Mouse (Mus musculus) MEL (cell line): ENCODE data around the gene Ddx4. TPM values are rescaled to one million over a fixed set of nuclear protein-coding genes. Genes with fewer than 3 reads are reported as not detected.
A peak's percentile ranks its signal among the peaks of the same experiment; 100 is the strongest.

Experiments
- DNase-seq: peaks from one replicate; pipeline ENCODE4 v3.0.0; 2011; ENCODE audit warnings: low read depth, low spot score
- H3K27ac ChIP-seq: 2 replicates; pipeline ENCODE4 v1.5.1; 2012; ENCODE audit warnings: low read depth, mild to moderate bottlenecking, control low read depth, low read length, moderate library complexity; ENCODE audit not compliant: control insufficient read depth
- H3K27me3 ChIP-seq, 2 experiments: fragments of 150-350 bp in 1 of 2; sonication (generic) in 1 of 2; 2 replicates each; pipeline ENCODE4 v1.6.1; 2012; ENCODE audit warnings: low read length in 2 of 2, mild to moderate bottlenecking in 2 of 2, improper control_type of control experiment in 1 of 2, moderate library complexity in 1 of 2; ENCODE audit not compliant: insufficient read depth in 2 of 2, control insufficient read depth in 1 of 2
- H3K36me3 ChIP-seq, 2 experiments: 2 replicates each; pipeline ENCODE4 v1.6.1; 2012 to 2014; ENCODE audit warnings: low read length in 2 of 2, improper control_type of control experiment in 1 of 2, inconsistent platforms in 1 of 2, mild to moderate bottlenecking in 1 of 2; ENCODE audit not compliant: insufficient read depth in 2 of 2, control insufficient read depth in 1 of 2
- H3K4me1 ChIP-seq, 2 experiments: fragments of 150-350 bp in 1 of 2; sonication (generic) in 1 of 2; 2 replicates each; pipeline ENCODE4 v1.6.1; 2012; ENCODE audit warnings: low read length in 2 of 2, improper control_type of control experiment in 1 of 2, mild to moderate bottlenecking in 1 of 2; ENCODE audit not compliant: insufficient read depth in 2 of 2, control insufficient read depth in 1 of 2
- H3K4me3 ChIP-seq, 2 experiments: fragments of 150-350 bp in 1 of 2; sonication (generic) in 1 of 2; 2 replicates each; pipeline ENCODE4 v1.5.1; 2012; ENCODE audit warnings: low read depth in 2 of 2, low read length in 2 of 2, mild to moderate bottlenecking in 2 of 2, moderate library complexity in 2 of 2, control low read depth in 1 of 2, improper control_type of control experiment in 1 of 2; ENCODE audit not compliant: control insufficient read depth in 1 of 2, insufficient read depth in 1 of 2
- H3K79me2 ChIP-seq: 2 replicates; pipeline ENCODE4 v1.6.1; 2012; ENCODE audit warnings: mild to moderate bottlenecking, low read length, moderate library complexity; ENCODE audit not compliant: control insufficient read depth, poor library complexity, insufficient read depth
- H3K9ac ChIP-seq: 2 replicates; pipeline ENCODE4 v1.6.1; 2012; ENCODE audit warnings: low read depth, mild to moderate bottlenecking, control low read depth, low read length, moderate library complexity; ENCODE audit not compliant: control insufficient read depth, poor library complexity, severe bottlenecking
- H3K9me3 ChIP-seq: fragments of 150-350 bp; sonication (generic); replicated peaks from 2 replicates; pipeline ENCODE4 v1.6.1; 2012; ENCODE audit warnings: mild to moderate bottlenecking, low read length, improper control_type of control experiment, moderate library complexity; ENCODE audit not compliant: insufficient read depth
- ELF1 ChIP-seq: IDR thresholded peaks from 2 replicates; pipeline ENCODE4 v1.6.1; 2014; ENCODE audit warnings: low read depth, mild to moderate bottlenecking, inconsistent platforms, low read length, improper control_type of control experiment, moderate library complexity
- JUND ChIP-seq: IDR thresholded peaks from 2 replicates; pipeline ENCODE4 v1.6.1; 2011; ENCODE audit warnings: low read depth, mild to moderate bottlenecking, improper control_type of control experiment, low read length
- MEF2A ChIP-seq: IDR thresholded peaks from 2 replicates; pipeline ENCODE4 v1.6.1; 2014; ENCODE audit warnings: low read depth, mild to moderate bottlenecking, inconsistent platforms, low read length, improper control_type of control experiment; ENCODE audit not compliant: poor library complexity, insufficient replicate concordance, severe bottlenecking; ENCODE audit errors: extremely low read depth
- MXI1 ChIP-seq: IDR thresholded peaks from 2 replicates; pipeline ENCODE4 v1.6.1; 2011; ENCODE audit warnings: mild to moderate bottlenecking, low read depth, low read length, improper control_type of control experiment
- MYB ChIP-seq: IDR thresholded peaks from 2 replicates; pipeline ENCODE4 v1.6.1; 2011; ENCODE audit warnings: mild to moderate bottlenecking, low read depth, low read length, improper control_type of control experiment
- NELFE ChIP-seq: IDR thresholded peaks from 2 replicates; pipeline ENCODE4 v1.6.1; 2011; ENCODE audit warnings: low read depth, low read length, improper control_type of control experiment
- POLR2A ChIP-seq, 2 experiments: IDR thresholded peaks; 2 replicates each; pipeline ENCODE4 v1.6.1; 2011 to 2012; ENCODE audit warnings: low read length in 2 of 2, mild to moderate bottlenecking in 2 of 2, control low read depth in 1 of 2, improper control_type of control experiment in 1 of 2, low read depth in 1 of 2, moderate library complexity in 1 of 2; ENCODE audit not compliant: control insufficient read depth in 1 of 2, insufficient read depth in 1 of 2, poor library complexity in 1 of 2
- SIN3A ChIP-seq: IDR thresholded peaks from 2 replicates; pipeline ENCODE4 v1.6.1; 2012; ENCODE audit warnings: low read length, improper control_type of control experiment, inconsistent platforms
- TCF12 ChIP-seq: IDR thresholded peaks from 2 replicates; pipeline ENCODE4 v1.6.1; 2014; ENCODE audit warnings: low read depth, mild to moderate bottlenecking, inconsistent platforms, low read length, improper control_type of control experiment, moderate library complexity
- UBTF ChIP-seq: IDR thresholded peaks from 2 replicates; pipeline ENCODE4 v1.6.1; 2012; ENCODE audit warnings: low read depth, mild to moderate bottlenecking, inconsistent platforms, low read length, improper control_type of control experiment, moderate library complexity, borderline replicate concordance; ENCODE audit not compliant: insufficient read depth
- USF1 ChIP-seq: IDR thresholded peaks from 2 replicates; pipeline ENCODE4 v1.6.1; 2014; ENCODE audit warnings: low read depth, mild to moderate bottlenecking, inconsistent platforms, low read length, improper control_type of control experiment, moderate library complexity
- USF2 ChIP-seq, 2 experiments: IDR thresholded peaks; 2 replicates each; pipeline ENCODE4 v1.6.1; 2011 to 2012; ENCODE audit warnings: improper control_type of control experiment in 2 of 2, low read length in 2 of 2, borderline replicate concordance in 1 of 2, inconsistent platforms in 1 of 2, low read depth in 1 of 2, mild to moderate bottlenecking in 1 of 2; ENCODE audit not compliant: insufficient read depth in 1 of 2
- ZKSCAN1 ChIP-seq: IDR thresholded peaks from 2 replicates; pipeline ENCODE4 v1.6.1; 2012; ENCODE audit warnings: low read depth, mild to moderate bottlenecking, inconsistent platforms, low read length, improper control_type of control experiment, moderate library complexity
- ZMIZ1 ChIP-seq: IDR thresholded peaks from 2 replicates; pipeline ENCODE4 v1.6.1; 2012; ENCODE audit warnings: low read depth, mild to moderate bottlenecking, inconsistent platforms, low read length, improper control_type of control experiment, moderate library complexity
- ZNF384 ChIP-seq: IDR thresholded peaks from 2 replicates; pipeline ENCODE4 v1.6.1; 2012; ENCODE audit warnings: low read depth, mild to moderate bottlenecking, inconsistent platforms, low read length, improper control_type of control experiment
- polyA plus RNA-seq, 2 experiments: library from polyadenylated mRNA; stranded (reverse) in 1 of 2; unstranded in 1 of 2; fragments of >175 nt in 1 of 2; fragments of >200 nt in 1 of 2; gene quantifications; 2 replicates each; pipeline versions ENCODE4 v1.2.1 to v1.2.4; 2012; ENCODE audit warnings: low replicate concordance in 2 of 2, low read depth in 1 of 2; ENCODE audit not compliant: insufficient read length in 2 of 2, insufficient read depth in 1 of 2, missing spikeins in 1 of 2
- total RNA-seq: library from RNA; depleted of rRNA; stranded (reverse); fragments of 300-350 nt; gene quantifications from 2 replicates; pipeline ENCODE4 v1.2.3, GENCODE M21; 2012

The Ddx4 gene
- total and polyA plus RNA-seq, 3 experiments: 0.31 to 1.3 TPM; not detected in 1

- no peaks in the 10 kb centered on the region for H3K79me2 ChIP-seq
- TF ChIP-seq UBTF (no peak), MYB (no peak), NELFE (no peak), USF2 (IDR thresholded peaks at IDR 0.05; ENCODE audit: borderline replicate concordance in 1 of 2, insufficient read depth in 1 of 2, low read depth in 1 of 2, low read length in 2 of 2) (no peak)
- H3K36me3 ChIP-seq: peaks cover 8 to 19% of the 10 kb centered on the region in 2 experiments; a peak in 3 of 4 replicates
- H3K27me3 ChIP-seq: no peaks in the 10 kb centered on the region
- H3K4me1 ChIP-seq: peaks cover 5 to 13% of the 10 kb centered on the region in 2 experiments
- DNase-seq: no peak
- H3K27ac ChIP-seq: no peak overlapping the region
- no peak overlapping the region for H3K4me3 ChIP-seq
- no peak overlapping the region for H3K9ac ChIP-seq
- no peaks in the 10 kb centered on the region for H3K9me3 ChIP-seq
Observed at GRCm38 (mm10) chr13:112671708-112672107, 19.4 kb upstream of the Ddx4 start.

DNA sequence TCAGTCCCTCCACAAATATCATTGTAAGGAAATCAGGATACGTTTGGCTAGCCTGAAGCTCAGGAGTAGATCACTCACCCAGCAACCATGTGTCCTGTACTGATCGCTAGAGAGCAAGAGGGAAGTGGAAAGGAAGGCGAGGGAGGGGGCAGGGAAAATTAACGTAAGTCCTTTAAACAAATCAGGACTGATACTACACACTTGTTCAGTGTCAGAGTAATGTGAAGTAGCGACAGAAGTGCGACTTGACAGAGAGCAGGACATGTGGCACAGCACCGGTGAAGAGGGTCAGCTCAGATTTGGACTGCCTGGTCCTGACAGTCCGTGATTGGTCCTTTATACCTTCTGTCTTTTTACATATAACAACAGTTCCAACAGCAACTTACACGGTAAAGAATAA lies 14.9 kb upstream of the Ddx4 start:
- DNase-seq: no peak
- Histone ChIP-seq H3K9me3 (no peaks in the 10 kb centered on the region), H3K27me3 (no peaks in the 10 kb centered on the region), H3K4me1 (peaks cover 0 to 6% of the 10 kb centered on the region in 2 experiments; a peak in 3 of 4 replicates), H3K36me3 (peaks cover 4 to 7% of the 10 kb centered on the region in 2 experiments; a peak in 3 of 4 replicates), H3K4me3 (no peak overlapping the region), H3K9ac (no peak overlapping the region)
- no peak for TF ChIP-seq ZMIZ1
- TF ChIP-seq USF1: no peak
- no peak for TF ChIP-seq ZNF384
- TF ChIP-seq POLR2A (IDR thresholded peaks at IDR 0.05; ENCODE audit: control insufficient read depth in 1 of 2, insufficient read depth in 1 of 2, low read depth in 1 of 2, low read length in 2 of 2, poor library complexity in 1 of 2): no peak
- no peak for TF ChIP-seq SIN3A
- no peak for TF ChIP-seq NELFE
- TF ChIP-seq ZKSCAN1: no peak
- no peak for TF ChIP-seq TCF12
- no peak for TF ChIP-seq MXI1
- TF ChIP-seq, all 39 proteins: peak for 0
- 0 out of 2 replicates have a peak, but pooled peaks cover 3% of the 10 kb centered on the region for H3K79me2 ChIP-seq
- H3K27ac ChIP-seq: no peak overlapping the region

DNA sequence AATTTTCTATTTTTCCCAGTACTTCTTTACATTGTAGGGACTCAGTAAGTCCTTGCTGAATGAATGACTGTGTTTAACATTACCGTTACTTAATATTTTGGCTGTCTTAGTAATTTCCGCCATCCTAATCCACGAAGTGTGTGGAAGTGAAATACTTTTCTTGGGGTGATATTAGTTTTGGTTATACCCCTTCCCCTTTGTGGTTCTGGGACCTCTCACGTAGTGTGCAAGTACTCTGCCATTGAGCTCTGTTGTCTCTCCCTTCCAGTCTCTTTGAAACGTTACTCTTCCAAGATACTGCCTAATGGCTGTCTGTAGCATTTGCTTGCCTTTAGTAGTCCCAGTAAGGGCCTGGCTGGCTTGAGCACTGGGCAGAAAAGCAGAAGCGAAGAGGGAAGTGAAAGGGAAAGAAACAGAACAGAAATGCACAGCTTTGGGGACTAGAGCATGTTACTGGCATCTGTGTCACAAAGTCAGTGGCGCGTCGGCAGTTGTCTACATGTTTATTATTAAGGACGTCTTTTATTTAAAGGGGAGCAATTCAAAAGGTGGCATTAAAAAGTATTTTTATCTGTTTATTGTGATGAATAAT lies 14.3 kb upstream of the Ddx4 start:
- Histone ChIP-seq H3K9ac (no peak overlapping the region), H3K4me1 (peaks cover 2% of the 10 kb centered on the region in 2 experiments; a peak in 3 of 4 replicates), H3K4me3 (no peak overlapping the region), H3K36me3 (peaks cover 3 to 4% of the 10 kb centered on the region in 2 experiments; a peak in 3 of 4 replicates), H3K9me3 (no peaks in the 10 kb centered on the region), H3K79me2 (0 out of 2 replicates have a peak, but pooled peaks cover 3% of the 10 kb centered on the region), H3K27me3 (no peaks in the 10 kb centered on the region), H3K27ac (no peak overlapping the region)
- DNase-seq: peak; percentile 22
- TF ChIP-seq ELF1 (no peak), MYB (no peak), JUND (no peak), TCF12 (no peak), ZKSCAN1 (no peak), MEF2A (no peak)
